Mouse (Mus musculus) frontal cortex, postnatal 14 days (tissue): ENCODE data around the gene Swap70.
A peak's percentile ranks its signal among the peaks of the same experiment; 100 is the strongest.

Source experiments
- DNase-seq, 2 experiments: peaks; one replicate each; pipeline ENCODE4 v3.0.0; 2022; ENCODE audit warnings: low spot score in 2 of 2

Gene Swap70

DNA sequence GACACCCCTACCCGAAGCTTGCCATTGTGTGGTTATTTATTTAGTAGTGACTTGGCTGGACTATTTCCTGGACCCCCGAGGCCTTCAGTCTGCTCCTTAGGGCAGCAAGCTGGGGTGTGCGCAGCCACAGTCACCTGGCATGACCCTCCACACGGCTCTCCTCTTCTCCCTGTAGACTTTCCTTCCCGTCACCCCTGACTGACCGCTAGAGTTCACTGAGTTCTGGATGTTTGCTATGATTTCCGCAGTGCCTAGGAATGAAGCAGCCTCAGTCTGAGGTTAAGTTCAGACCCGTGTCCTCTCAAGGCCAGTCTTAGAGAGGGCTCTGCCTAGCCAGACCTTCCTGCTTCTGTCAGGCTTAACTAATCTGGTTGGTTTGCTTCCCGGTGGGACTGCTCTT, 50.3 kb downstream of the Swap70 start:
- no peak for DNase-seq

DNA sequence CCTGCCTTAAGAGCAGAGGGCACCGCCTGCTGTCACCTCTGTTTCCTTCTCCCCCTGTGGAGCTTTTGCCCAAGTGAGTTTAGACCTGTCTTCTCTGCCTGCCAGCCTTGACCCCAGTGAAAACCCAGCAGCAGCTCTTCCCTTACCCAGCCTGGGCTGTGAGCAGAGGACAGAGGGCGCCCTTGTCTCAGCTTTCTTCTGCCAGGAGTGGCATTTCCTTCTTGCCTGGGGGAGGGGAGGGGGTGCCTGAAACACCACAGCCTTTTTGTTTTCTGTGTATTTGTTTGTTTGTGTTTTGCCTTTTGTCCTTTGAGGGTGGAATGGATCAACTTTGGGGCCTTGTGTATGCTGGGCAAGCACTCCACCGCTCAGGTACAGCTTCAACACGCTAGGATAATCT, 50.9 kb downstream of the Swap70 start:
- DNase-seq: no peak

DNA sequence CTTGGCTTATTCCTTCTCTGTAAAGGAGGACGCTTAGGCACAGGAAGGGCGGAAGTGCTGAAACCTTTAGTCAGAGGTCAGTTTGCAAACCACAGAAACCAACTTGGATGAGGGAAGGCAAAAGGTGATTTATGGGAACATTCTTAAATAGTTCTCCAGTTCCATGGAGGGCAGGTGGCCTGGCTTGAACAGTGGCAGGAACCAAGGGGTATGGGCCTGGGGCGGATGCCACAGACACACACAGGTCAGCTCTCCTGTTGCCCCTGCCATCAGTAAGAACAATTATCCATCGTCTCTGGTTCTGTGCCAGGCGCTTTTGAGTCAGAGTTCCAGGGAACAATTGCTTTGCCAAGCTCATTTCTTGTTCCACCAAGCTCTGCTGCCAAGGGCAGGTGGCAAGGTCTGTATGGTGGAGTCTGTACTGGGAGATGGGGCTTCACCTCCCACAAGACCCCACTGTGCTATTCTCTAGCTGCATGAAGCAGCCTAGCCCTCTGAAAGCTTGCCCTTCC, 56.3 kb downstream of the Swap70 start:
- no peak for DNase-seq

DNA sequence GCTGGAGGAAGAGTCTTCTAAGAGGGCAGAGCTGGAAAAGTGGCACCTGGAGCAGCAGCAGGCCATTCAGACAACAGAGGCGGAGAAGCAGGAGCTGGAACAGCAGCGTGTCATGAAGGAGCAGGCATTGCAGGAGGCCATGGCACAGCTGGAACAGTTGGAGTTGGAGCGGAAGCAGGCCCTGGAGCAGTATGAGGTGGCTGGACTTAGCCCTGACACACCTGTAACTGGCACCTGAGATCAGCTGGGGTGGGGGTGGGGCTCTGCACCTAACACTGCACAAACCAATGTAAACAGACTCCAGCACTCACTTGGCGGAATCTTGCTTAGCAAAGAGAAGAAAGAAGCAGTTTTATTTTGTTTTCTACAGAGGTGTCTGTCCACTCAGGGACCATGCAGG, 57.7 kb downstream of the Swap70 start:
- DNase-seq: no peak

DNA sequence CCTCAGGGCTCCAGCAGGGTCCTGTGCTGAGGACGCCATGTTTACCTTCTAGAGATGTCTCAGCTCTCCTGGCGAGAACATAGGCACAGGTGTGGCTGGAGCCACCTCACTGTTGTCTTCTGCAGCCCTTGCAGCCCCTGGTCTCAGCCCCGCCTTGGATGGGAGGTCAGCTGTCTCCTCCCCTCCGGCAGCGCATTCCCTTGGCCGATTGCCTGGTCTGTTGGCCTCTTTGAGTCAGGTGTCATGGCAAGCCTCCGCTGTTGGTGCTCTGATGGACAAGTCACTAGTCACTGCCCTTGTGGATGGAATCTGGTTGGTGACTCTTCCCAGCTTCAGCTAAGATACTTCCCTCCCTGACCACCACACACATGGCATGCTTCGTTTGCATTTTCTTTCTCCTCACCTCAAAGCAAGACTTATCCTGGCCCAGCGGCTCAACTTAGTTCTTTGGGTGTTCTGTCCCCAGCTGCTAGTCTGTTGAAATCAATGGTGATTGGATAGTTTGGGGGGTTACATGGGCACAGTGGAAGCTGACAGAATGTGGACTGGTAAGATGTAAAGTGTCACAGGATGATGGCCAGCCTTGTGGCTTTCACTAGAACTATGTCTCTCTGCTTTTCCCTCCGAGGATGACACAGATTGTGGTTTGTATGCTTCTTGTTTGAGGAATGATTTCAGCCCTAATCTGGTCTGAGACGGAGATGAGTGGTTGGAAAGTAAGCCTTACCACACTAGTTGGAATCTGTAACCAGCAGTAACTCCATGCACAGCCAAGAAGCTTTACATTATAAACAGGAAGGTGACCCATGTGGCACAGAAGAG, 60.1 kb downstream of the Swap70 start:
- DNase-seq: no peak

DNA sequence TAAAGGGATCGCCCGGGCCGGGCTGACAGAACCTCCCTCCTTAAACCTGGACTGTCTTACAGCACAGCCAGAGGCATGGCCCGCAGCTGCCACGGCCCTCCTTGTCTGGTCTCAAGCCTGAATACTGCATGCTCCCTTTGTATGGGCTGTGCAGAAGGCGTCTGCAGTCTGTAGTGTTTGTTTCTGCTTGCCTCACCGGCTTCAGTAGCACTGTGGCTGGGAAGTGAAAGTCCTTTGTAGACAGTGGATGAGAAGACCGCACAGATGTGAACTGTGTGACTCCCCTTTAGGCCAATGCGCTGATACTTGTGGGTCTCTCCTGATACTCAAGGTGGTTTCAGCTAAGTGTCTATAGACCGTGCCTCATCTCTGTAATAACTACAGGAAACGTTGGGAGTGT, 61.3 kb downstream of the Swap70 start:
- no peak for DNase-seq

DNA sequence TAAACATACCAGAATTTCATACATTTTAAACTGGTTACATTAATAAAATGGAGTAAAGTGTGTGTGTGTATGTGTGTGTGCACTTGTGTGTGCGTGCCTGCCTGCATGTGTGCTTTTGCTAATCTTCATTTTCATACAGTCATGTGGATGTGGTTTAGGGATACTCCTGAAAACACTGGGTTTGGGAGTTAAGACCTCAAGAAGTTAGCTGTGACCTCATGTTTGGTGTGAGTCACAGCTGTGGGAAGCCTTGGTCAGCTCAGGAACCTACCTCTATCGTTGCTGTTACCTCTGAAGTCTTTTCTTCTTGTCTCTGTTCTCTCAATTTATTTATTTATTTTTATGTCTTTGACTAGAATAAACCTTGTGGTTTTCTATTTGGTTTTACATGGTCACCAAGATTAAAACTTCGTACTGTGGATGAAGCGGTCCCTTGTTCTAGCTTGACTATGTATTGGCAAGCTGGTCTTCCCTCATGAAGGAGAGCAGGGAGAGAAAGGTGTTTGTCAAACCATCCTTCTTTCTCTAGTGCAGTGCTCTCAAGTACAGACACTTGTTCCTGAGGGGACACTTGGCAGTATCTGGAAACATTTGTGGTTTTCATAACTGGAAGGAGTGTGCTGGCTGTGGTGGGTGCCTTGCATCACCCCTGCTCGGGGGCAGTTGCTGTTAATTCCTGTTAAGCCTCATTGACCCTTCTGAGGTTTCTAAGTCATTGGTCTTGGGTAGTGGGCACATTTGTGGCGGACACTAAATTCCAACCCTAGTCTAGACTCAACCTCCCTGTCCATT, 62.2 kb downstream of the Swap70 start:
- DNase-seq: no peak

DNA sequence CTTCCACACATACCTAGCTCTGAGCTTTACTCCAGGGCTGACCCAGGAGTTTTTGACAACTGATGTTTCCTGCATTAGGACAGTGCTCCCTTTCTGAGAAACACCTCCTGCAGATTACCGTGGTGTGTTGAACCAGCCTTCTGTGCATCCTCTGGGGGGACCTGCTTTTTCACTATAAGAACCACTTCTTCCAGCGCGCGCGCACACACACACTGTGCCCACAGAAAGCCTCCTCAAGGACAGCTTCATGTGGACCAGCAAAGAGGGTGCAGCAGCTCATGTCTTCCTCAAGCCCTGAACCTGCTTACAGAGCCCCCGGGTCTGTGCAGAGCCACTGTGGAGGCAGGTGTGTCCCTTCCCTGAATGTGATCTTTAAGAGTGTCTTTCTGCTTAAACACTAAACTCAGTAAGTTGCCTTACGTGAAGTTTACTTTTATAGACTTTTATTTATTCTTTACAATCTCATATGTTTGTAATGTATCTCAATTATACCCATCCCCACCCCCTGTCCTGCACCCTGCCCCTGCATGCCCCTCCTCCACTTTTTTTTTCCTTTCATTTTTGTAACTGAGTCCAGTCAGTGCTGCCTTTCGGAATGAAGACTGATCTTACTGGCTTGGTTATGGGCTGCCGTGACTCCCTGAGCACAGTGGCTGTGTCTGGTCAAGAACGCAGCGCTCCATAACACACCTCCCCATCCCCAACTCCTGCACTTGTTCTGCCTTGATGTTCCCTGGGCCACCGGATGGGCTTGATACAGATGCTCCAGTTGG, 63.8 kb downstream of the Swap70 start:
- DNase-seq: no peak

DNA sequence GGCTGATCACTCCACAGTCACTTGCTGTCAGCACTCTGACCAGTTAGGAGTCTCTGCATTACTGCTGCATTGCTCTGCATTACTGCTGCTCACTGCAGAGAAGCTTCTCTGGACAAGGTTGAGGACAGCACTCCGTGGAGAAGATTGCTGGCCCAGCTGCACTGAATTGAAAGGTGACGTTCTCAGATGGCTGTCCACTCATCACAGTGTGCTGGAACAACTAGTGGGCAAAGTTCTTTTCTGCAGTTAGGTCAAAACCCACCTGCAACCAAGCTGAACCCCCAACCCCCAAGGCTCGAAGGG, 64.3 kb downstream of the Swap70 start:
- DNase-seq: no peak

DNA sequence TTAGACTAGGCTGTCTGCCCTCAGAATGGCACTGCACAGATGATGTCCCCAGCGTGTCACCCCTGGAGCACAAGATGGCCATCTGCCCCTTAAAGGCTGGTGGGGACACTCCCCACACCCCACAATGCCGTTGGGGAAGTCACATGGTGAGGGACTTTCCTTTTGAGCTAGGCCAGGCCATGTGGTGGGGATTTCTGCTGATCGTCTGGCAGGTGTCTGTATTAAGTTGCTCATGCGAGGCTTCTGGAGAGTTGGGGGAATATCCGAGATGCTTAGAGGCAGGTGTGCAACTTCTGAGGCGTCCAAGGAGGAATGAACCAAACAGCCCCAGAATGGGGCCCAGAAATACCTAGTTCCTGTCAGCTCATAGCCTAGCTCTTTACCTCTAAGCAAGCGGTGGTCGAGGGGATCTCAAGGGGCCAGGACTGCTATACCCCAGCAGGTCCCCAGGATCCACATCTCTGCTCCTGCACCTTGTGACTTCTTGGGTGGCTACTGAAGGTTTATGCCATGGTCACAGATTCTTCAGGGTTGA, 64.8 kb downstream of the Swap70 start:
- no peak for DNase-seq

DNA sequence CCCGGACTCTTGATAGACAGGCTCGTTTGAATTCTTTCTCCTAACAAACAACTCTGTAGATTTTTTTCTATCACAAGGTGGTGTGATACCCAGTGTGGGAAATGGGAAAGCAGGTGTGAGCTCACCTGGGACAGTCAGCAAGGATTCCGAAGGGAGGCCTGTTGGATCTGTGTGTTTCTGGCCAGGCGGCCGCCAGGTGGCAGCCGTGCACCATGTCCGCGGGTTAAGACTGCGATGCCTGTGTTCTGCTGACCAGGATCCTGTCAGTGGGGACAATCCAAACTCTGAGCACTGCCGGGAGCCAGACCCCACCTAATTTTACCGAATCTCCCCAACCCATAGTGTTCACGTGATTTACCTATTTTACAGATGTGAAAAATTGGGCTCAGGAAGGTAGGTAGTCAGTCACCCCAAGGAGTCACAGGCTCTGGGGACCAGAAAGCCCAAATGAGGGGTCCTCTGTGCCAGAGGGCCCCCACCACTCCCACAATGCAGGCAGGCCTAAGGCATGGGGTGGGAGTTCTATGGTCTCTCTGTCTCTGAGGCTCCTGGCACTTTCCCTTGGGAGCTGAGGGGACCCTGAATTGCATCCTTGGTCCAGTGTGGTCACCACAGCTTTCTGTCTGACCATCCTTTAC, 65.4 kb downstream of the Swap70 start:
- peak; percentile 46 to 77 for DNase-seq

DNA sequence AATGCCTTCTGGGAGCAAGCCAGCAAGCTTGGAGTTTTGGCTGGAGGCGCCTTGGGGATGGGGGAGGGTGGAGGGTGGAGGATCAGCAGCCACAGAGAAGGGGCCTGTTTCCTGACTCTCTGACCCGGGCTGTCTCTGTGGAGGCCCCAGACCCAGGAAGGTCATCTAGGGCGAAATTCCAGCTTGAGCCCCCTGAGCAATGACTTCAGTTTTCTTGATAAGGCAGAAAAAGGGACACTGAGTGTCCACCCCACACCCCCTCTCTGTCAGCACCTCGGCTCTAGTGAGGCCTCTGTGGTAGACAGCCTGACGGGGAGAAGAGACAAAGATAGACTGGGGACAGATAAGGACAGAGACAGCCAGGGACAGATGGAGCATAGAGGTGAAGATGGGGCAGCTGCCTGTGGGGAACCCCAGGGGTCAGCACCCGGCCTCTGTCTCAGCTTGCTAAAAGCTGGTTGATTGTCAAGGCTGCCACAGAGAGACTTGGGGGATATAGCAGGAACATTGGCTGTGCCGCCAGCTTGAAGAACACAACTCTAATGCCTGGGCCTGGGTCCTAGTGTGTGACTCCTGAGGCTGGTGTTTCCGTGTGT, 66.1 kb downstream of the Swap70 start:
- DNase-seq: no peak

DNA sequence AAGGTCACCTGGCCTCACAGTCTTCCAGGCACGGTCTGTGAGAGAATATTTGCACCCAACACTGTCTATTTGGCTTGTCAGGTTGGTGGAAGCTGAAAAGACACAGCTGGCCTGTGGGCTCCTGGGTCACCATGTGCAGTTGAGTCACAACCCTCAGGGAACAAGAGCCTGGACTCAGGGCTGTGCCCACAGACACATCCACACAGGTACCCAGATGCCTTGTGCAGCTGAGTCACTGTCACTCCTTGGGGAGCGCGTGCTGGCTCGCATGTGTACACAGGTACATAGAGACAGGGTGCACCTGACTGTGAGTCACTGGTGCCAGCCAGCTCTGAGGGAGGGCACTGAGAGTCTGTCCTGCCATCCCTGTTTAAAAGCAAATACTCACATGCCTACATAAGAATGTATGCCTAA, 66.7 kb downstream of the Swap70 start:
- no peak for DNase-seq

DNA sequence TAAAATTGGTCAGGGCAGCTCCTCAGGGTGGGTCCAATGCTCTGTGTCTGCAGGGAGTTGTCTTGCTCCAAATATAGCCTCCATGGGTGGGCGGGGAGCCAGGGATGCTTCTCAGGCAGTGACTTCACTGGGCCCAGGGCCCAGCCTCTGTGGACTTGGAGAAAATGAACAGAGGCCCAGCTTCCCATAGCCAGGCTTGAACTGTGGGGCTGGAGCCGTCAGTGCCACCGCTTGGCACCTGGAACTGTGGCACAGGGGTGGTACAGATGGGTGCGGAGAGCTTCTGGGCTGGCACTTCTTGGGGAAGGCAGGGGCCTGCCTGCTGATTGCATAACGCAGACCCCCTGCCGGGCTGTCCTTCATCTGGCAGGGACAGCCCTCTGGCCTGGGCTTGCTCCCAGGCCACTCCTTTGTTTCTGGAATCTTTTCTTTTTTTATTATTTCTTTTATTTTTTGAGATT, 67.2 kb downstream of the Swap70 start:
- no peak for DNase-seq

DNA sequence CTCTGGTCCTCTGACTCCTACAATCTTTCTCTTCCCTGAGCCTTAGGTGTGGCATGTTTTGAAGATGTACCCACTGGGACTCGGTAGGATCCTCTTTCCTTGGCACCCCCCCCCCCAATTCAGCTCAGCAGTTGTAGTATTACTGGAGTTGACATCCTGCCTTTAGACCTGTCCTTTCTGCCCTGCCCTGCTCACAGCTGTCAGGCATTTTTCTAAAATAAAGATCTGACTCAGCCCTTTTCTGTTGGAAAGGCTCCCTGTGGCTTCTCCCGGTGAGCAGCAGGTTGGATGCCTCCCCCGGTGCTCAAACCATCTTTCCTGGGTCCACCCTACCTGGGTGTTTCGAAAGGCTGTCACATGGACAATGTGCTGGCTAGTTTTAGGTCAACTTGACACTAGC, 68.1 kb downstream of the Swap70 start:
- DNase-seq: no peak

DNA sequence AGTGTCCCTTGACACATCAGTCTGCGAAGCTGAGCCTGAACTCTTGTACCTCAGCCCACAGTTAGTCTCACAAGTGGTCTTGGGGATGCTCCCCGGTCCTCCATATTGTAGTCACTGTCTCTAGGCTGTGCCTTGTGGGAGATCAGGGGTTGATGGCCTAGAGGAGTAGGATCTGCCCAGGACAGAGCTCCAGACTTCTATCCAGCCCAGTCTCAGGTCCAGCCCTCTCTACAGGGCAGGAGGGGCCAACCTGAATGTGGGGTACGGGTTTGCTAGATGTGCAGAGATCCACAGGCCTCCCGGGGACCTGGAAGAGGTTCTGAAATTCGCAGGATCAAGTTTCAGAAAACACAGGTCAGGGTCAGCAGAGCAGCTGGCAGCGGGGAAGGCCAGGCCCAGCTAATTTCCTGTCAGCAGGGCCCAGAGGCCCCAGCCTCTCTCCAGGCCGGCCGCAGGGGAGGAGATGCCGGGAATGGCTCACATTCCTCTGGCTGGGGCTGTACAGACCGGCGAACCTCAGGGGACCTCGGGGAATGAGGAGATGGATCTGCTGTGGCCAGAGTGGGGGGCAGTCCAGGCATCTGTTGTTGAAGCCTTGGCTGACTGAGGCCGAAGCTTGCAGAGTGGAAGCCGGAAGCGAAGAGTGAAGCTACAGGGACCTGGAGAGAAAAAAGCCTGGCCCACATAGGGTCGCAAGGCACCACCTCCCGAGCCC, 75.5 kb downstream of the Swap70 start:
- DNase-seq: no peak

DNA sequence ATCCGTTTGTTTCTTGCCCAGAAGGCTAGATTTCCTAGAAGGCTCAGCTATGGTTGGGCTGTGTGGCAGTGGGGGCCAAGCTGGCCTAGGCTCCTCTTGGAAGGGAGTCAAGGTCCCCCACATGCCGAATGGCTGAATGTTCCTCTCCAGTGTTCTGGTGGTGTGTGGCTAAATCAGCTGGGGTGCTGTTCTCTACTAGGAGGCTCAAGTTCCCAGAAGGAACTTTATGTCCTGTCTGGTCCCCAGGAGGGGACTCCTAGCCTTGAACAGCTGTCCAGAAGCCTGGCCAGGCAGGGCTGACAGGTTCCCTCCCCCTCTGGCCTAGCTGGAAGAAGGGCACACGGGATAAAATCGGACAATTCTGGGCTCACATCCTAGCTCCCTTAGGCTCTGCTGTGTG, 76.1 kb downstream of the Swap70 start:
- no peak for DNase-seq

DNA sequence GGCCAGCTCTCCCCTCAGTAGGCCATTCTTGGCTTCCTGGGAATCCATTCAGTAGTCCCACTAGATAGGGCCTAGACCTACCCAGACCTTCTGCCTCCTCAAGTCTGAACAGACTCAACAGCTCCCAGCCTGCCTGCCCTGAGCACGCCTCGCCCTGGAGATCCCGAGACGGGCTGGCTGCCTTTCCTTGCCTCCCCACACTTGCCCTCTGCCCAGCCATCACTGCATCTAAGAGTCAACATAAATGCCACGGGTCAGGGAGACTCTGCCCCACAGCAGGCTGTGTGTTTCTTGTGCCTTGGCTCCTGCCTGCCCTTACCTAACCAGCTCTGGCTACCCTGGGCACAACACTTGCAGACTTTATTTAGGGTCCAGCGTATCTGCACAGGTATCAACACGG, 76.6 kb downstream of the Swap70 start:
- no peak for DNase-seq

DNA sequence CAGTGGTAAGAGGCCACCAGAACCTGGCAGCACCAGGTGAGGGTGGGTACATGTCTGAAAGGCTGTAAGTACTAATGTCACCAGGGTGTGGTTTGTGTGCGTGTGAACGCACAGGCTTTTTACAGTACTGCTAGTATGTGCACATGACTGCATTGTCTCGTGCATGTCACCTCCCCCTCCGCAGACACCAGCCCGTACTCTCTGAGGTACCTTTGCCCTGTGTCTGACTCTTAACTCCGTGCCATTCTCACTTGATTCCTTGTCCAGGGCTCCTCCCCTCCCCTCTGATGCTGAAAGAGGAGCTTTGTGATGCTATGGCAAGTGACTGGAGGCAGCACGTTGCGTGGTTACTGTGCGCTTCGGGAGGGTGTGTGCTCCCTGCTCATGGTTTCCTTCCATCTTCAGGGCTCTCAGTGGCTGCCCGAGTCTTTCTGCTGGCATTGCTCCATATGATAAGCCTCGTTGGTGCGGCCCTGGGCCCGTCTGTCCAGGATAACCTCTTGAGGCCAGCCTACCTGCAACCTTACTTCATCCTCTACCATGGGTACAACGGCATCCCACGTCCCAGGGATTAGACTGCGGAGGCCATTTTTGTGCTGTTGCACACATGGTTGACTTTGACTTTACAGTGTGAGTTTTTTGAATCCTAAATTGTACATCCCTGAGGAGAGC, 77.4 kb downstream of the Swap70 start:
- no peak for DNase-seq

DNA sequence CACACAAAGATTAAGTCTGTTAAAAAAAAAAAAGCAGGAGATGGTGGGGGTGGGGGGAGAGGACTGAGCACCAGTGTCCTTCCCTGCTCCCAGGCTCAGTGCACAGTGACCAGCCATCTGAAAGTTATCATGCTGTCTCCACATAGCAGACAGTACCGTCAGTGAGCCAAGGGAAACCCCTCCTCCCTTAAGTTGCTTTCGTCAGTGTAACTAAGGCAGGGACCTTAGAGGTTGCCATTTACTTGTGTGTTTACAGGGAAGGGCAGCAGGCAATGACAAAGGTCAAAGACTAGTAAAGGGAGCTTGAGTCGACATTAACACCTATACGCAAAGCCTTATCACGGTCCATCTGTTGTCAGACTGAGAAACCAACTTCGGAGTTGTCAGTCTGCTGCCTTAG, 81.4 kb downstream of the Swap70 start:
- no peak for DNase-seq
